Mouse (Mus musculus) intestine, postnatal 0 days (tissue): Measurements from ENCODE around the gene 1190005I06Rik. TPM values are rescaled to one million over a fixed set of nuclear protein-coding genes. Genes with fewer than 3 reads are reported as not detected.

Experiments
- ATAC-seq: fragments of 200-750 bp; cut with Nextera tagmentation; 2 replicates; pipeline ENCODE4 v1.8.0; 2017; ENCODE audit warnings: mild to moderate bottlenecking, moderate TSS enrichment, moderate library complexity
- H3K27ac ChIP-seq: fragments of 300-500 bp; sonication (generic); 2 replicates; pipeline ENCODE4 v1.5.1; 2014; ENCODE audit warnings: mild to moderate bottlenecking, low read depth, low read length, moderate library complexity
- H3K27me3 ChIP-seq: fragments of 300-500 bp; sonication (generic); replicated peaks from 2 replicates; pipeline ENCODE4 v1.6.1; 2014; ENCODE audit warnings: low read length, mixed read lengths; ENCODE audit not compliant: control insufficient read depth, insufficient read depth
- H3K36me3 ChIP-seq: fragments of 300-500 bp; sonication (generic); 2 replicates; pipeline ENCODE4 v1.6.1; 2014; ENCODE audit warnings: mild to moderate bottlenecking, moderate library complexity; ENCODE audit not compliant: control insufficient read depth, insufficient read depth
- H3K4me1 ChIP-seq: fragments of 300-500 bp; sonication (generic); replicated peaks from 2 replicates; pipeline ENCODE4 v1.6.1; 2014; ENCODE audit warnings: antibody characterized with exemption, low read length, mixed read lengths; ENCODE audit not compliant: control insufficient read depth, insufficient read depth
- H3K4me2 ChIP-seq: fragments of 300-500 bp; sonication (generic); replicated peaks from 2 replicates; pipeline ENCODE4 v1.6.1; 2014; ENCODE audit warnings: low read depth, mild to moderate bottlenecking, moderate library complexity
- H3K4me3 ChIP-seq: fragments of 300-500 bp; sonication (generic); 2 replicates; pipeline ENCODE4 v1.5.1; 2014; ENCODE audit warnings: low read depth, low read length
- H3K9ac ChIP-seq: fragments of 300-500 bp; sonication (generic); 2 replicates; pipeline ENCODE4 v1.6.1; 2014; ENCODE audit warnings: mild to moderate bottlenecking, low read depth, low read length
- H3K9me3 ChIP-seq: fragments of 300-500 bp; sonication (generic); 2 replicates; pipeline ENCODE4 v1.6.1; 2016; ENCODE audit warnings: mixed run types; ENCODE audit not compliant: control insufficient read depth
- CTCF ChIP-seq: sonication (generic); IDR thresholded peaks from 2 replicates; pipeline ENCODE4 v1.5.1; 2016; ENCODE audit warnings: low read depth, mild to moderate bottlenecking, control low read depth, antibody characterized with exemption, moderate library complexity
- WGBS: fragments of 180-500 bp; shearing (Covaris S2); extraction: QIAGEN DNeasy Blood & Tissue Kit; methylation state at CpG from one replicate; pipeline ENCODE4 v1.1.7; 2014; 5-methylcytosine and 5-hydroxymethylcytosine counted together
- polyA plus RNA-seq: library from polyadenylated mRNA; unstranded; fragments of >200 nt; fragmentation: Nextera tagmentation; extraction: Ambion mirVana; gene quantifications from 2 replicates; pipeline ENCODE4 v1.2.1, GENCODE M21; 2015

1190005I06Rik gene
- polyA plus RNA-seq, 1 experiment from 2014 or later: 4.0 TPM

GRCm38 (mm10) chr8:120577821-120578220 lies 69.6 kb downstream of the 1190005I06Rik start:
- H3K27ac ChIP-seq: no peak overlapping the region; the same call in 1 of the 2 replicates
- WGBS: 94% methylated on average over 17 of the region's 17 CpGs
- H3K4me1 ChIP-seq: no peaks in the 10 kb centered on the region
- TF ChIP-seq CTCF: no peak
- peaks cover 89% of the 10 kb centered on the region for H3K36me3 ChIP-seq
- H3K27me3 ChIP-seq: no peaks in the 10 kb centered on the region
- H3K4me3 ChIP-seq: no peak overlapping the region
- no peak overlapping the region for H3K4me2 ChIP-seq
- no peaks in the 10 kb centered on the region for H3K9me3 ChIP-seq
- no peak for ATAC-seq
- no peak overlapping the region for H3K9ac ChIP-seq

DNA sequence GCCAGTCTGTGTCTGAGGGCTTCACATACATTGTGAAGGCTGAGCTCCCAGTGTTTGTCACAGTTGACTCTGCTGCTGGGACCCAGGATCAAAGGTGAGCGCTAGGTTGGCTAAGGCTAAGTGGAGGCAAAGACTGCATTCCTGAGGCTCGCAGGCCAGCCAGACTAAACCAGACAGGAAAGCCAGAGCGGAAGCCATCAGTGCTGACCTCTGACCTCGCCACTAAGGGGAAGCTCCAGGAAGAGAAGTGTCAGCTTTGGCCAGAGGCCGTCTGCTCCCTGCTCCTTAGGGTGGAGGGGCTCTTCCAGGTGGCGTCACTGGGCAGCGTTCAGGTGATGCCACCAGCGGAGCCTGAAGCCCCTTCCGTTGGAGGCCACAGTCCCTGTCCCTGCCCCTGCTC lies 71.6 kb downstream of the 1190005I06Rik start:
- 66% methylated on average over 9 of the region's 9 CpGs for WGBS
- H3K9me3 ChIP-seq: no peaks in the 10 kb centered on the region
- H3K9ac ChIP-seq: no peak overlapping the region
- no peak overlapping the region for H3K4me2 ChIP-seq
- ATAC-seq: no peak
- peaks cover 97% of the 10 kb centered on the region for H3K36me3 ChIP-seq
- TF ChIP-seq CTCF: no peak
- H3K4me1 ChIP-seq: no peaks in the 10 kb centered on the region
- H3K4me3 ChIP-seq: no peak overlapping the region
- no peaks in the 10 kb centered on the region for H3K27me3 ChIP-seq
- no peak overlapping the region for H3K27ac ChIP-seq

GRCm38 (mm10) chr8:120574941-120575340 lies 72.5 kb downstream of the 1190005I06Rik start:
- Histone ChIP-seq H3K36me3 (peaks cover 96% of the 10 kb centered on the region), H3K4me3 (no peak overlapping the region), H3K4me2 (no peak overlapping the region), H3K27ac (no peak overlapping the region), H3K9me3 (no peaks in the 10 kb centered on the region), H3K4me1 (no peaks in the 10 kb centered on the region), H3K27me3 (no peaks in the 10 kb centered on the region), H3K9ac (no peak overlapping the region)
- ATAC-seq: no peak
- TF ChIP-seq CTCF: peak; percentile 32; the same call in 1 of the 2 replicates
- WGBS: 60% methylated on average over 19 of the region's 19 CpGs

GRCm38 (mm10) chr8:120573866-120574265 lies 73.6 kb downstream of the 1190005I06Rik start:
- 85% methylated on average over 11 of the region's 11 CpGs for WGBS
- Histone ChIP-seq H3K4me1 (no peaks in the 10 kb centered on the region), H3K27ac (no peak overlapping the region), H3K4me3 (no peak overlapping the region), H3K4me2 (no peak overlapping the region), H3K27me3 (no peaks in the 10 kb centered on the region), H3K9me3 (no peaks in the 10 kb centered on the region), H3K36me3 (peaks cover 99% of the 10 kb centered on the region), H3K9ac (no peak overlapping the region)
- ATAC-seq: no peak
- no peak for TF ChIP-seq CTCF

- no peak overlapping the region for H3K4me3 ChIP-seq
- no peaks in the 10 kb centered on the region for H3K9me3 ChIP-seq
- no peaks in the 10 kb centered on the region for H3K27me3 ChIP-seq
- ATAC-seq: no peak
- no peak overlapping the region for H3K4me2 ChIP-seq
- H3K9ac ChIP-seq: no peak overlapping the region
- peak; percentile 14; the same call in 1 of the 2 replicates for TF ChIP-seq CTCF
- no peak overlapping the region for H3K27ac ChIP-seq
- WGBS: 86% methylated on average over 21 of the region's 21 CpGs
- no peaks in the 10 kb centered on the region for H3K4me1 ChIP-seq
- H3K36me3 ChIP-seq: peaks cover 99% of the 10 kb centered on the region
Measured at GRCm38 (mm10) chr8:120572534-120572933, 74.9 kb downstream of the 1190005I06Rik start.

DNA sequence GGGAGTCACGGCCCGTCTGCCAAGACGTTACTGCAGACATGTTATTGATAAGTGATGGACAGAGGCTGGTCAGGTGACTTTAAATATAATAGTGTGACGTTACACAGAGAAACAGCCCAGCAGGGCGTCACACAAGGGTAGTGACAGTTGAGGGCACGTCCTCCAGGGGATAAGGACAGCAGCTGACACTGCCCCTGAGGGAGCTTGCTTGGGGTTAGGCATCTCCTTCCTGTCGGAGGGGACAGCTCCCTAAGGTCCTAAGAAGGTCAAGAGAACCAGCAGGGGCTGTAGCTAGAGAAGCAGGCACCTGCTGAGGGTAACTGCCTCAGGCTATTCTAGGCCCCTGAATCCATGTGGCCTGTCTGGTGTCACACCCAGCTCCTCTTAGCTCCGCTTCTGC lies 75.9 kb downstream of the 1190005I06Rik start:
- Histone ChIP-seq H3K4me1 (no peaks in the 10 kb centered on the region), H3K4me2 (no peak overlapping the region), H3K4me3 (no peak overlapping the region), H3K36me3 (peaks cover 99% of the 10 kb centered on the region), H3K9me3 (no peaks in the 10 kb centered on the region), H3K9ac (no peak overlapping the region), H3K27me3 (no peaks in the 10 kb centered on the region), H3K27ac (no peak overlapping the region)
- TF ChIP-seq CTCF: no peak
- ATAC-seq: no peak
- WGBS: 89% methylated on average over 8 of the region's 8 CpGs
